Mouse (Mus musculus) CD4-positive naive resting alpha-beta T cell, adult 57 days (primary cell): Measurements from ENCODE around the gene Jazf1. TPM values are rescaled to one million over a fixed set of nuclear protein-coding genes. Genes with fewer than 3 reads are reported as not detected.

Source experiments
- total RNA-seq: library from RNA; stranded (reverse); gene quantifications from one replicate; pipeline ENCODE4 v1.2.4, GENCODE M21; 2023

Jazf1 gene
- 1.3 TPM for total RNA-seq

GRCm38 (mm10) chr6:53067989-53068874, at the start of gene Jazf1:
Jazf1 (minus strand) TSS chr6:53068631.

Other genes starting within 250 kb of the Jazf1 start
- 0.30 TPM for gene Creb5, start 218.6 kb upstream of the Jazf1 start, total RNA-seq